Comparison of ENCODE assay signal across 23 mouse cellular contexts in genomic region chrX:56322731-56323130, GRCm38 (mm10). TPM values are rescaled to one million over a fixed set of nuclear protein-coding genes. Genes with fewer than 3 reads are reported as not detected.
"Had no signal": no experiment of that assay in that cellular context is flagged by ENCODE, and none has a peak within 500 bp of the region (broad histone marks: within the 10 kb centered on the region; RNA-seq: fewer than 3 reads in every experiment).

No protein-coding gene starts in this region.

- H3K27me3 ChIP-seq: kidney, embryonic 15.5 days; limb, embryonic 13.5 days; liver, embryonic 12.5 days; liver, embryonic 15.5 days; lung, embryonic 15.5 days; megakaryocyte, embryonic 14.5 days; midbrain, embryonic 13.5 days; neural tube, embryonic 13.5 days had no signal

- H3K36me3 ChIP-seq: kidney, embryonic 15.5 days; limb, embryonic 10.5 days; limb, embryonic 13.5 days; liver, embryonic 12.5 days; liver, embryonic 15.5 days; lung, embryonic 15.5 days; midbrain, embryonic 10.5 days; midbrain, embryonic 13.5 days; neural tube, embryonic 13.5 days had no signal

- H3K27ac ChIP-seq: kidney, embryonic 15.5 days; limb, embryonic 10.5 days; limb, embryonic 13.5 days; liver, embryonic 12.5 days; liver, embryonic 15.5 days; lung, embryonic 15.5 days; midbrain, embryonic 10.5 days; midbrain, embryonic 13.5 days; neural tube, embryonic 13.5 days had no signal

- ATAC-seq: liver, embryonic 12.5 days; midbrain, embryonic 13.5 days; midbrain, embryonic 16.5 days had no signal

- H3K4me2 ChIP-seq: kidney, embryonic 15.5 days; limb, embryonic 13.5 days; liver, embryonic 12.5 days; liver, embryonic 15.5 days; lung, embryonic 15.5 days; midbrain, embryonic 13.5 days; neural tube, embryonic 13.5 days had no signal

- H3K9me3 ChIP-seq: kidney, embryonic 15.5 days; limb, embryonic 10.5 days; liver, embryonic 12.5 days; liver, embryonic 15.5 days; lung, embryonic 15.5 days; midbrain, embryonic 13.5 days; neural tube, embryonic 13.5 days had no signal

- H3K9ac ChIP-seq: kidney, embryonic 15.5 days; limb, embryonic 13.5 days; liver, embryonic 12.5 days; liver, embryonic 15.5 days; lung, embryonic 15.5 days; midbrain, embryonic 13.5 days; neural tube, embryonic 13.5 days had no signal

- DNase-seq: kidney, adult 8-10 months; kidney, postnatal 10 days; kidney, postnatal 4 days; liver; lung, adult 18-20 months; lung, postnatal 14 days; lung, postnatal 4 days; thymus, adult 18-20 months; thymus, postnatal 36 days had no signal

- H3K4me1 ChIP-seq: kidney, embryonic 15.5 days; limb, embryonic 10.5 days; limb, embryonic 13.5 days; liver, embryonic 12.5 days; liver, embryonic 15.5 days; lung, embryonic 15.5 days; megakaryocyte, embryonic 14.5 days; midbrain, embryonic 10.5 days; midbrain, embryonic 13.5 days; neural tube, embryonic 13.5 days had no signal

- H3K4me3 ChIP-seq: kidney, embryonic 15.5 days; limb, embryonic 10.5 days; limb, embryonic 13.5 days; liver, embryonic 12.5 days; liver, embryonic 15.5 days; lung, embryonic 15.5 days; megakaryocyte, embryonic 14.5 days; midbrain, embryonic 10.5 days; midbrain, embryonic 13.5 days; myocyte; neural tube, embryonic 13.5 days had no signal

RNA-seq across cellular contexts. Expression of gene Zfp449, which starts 23.5 kb away (rescaled TPM):
- total RNA-seq: monocyte, adult 5-6 weeks; neutrophil, adult 5-6 weeks had no signal

RNA-seq across cellular contexts. Expression of gene Smim10l2a, which starts 51.7 kb away (rescaled TPM):
- total RNA-seq: monocyte, adult 5-6 weeks; neutrophil, adult 5-6 weeks had no signal
